Mouse (Mus musculus) heart, adult 2 months (tissue): Measurements from ENCODE around the gene Kcnab3.

Experiments used
- CTCF ChIP-seq: fragments of 200-600 bp; IDR thresholded peaks from 2 replicates; pipeline ENCODE4 v1.8.1; 2022; ENCODE audit warnings: antibody characterized with exemption, mild to moderate bottlenecking, moderate library complexity
- POLR2A ChIP-seq: fragments of 200-500 bp; IDR thresholded peaks from 2 replicates; pipeline ENCODE4 v1.6.1; 2011; ENCODE audit warnings: mild to moderate bottlenecking, low read depth, low read length, control low read depth; ENCODE audit not compliant: insufficient read depth

- TF ChIP-seq POLR2A: no peak
- no peak for TF ChIP-seq CTCF
Measured at GRCm38 (mm10) chr11:69328517-69328916, 2.5 kb downstream of the Kcnab3 start.
